Mouse (Mus musculus): ENCODE measurements around the gene Pcsk2. TPM values are rescaled to one million over a fixed set of nuclear protein-coding genes. Genes with fewer than 3 reads are reported as not detected.
A peak's percentile ranks its signal among the peaks of the same experiment; 100 is the strongest.

Gene Pcsk2
- polyA plus RNA-seq (2014; fragmentation: Nextera tagmentation; extraction: Ambion mirVana) = 4.5 and 5.3 TPM in 2 replicates

- Histone ChIP-seq H3K27me3 (ENCODE audit: control insufficient read depth, insufficient read depth, low read length) (peaks cover 20% of the 10 kb centered on the region), H3K9me3 (ENCODE audit: control insufficient read depth, low read length) (no peaks in the 10 kb centered on the region), H3K9ac (ENCODE audit: low read depth, low read length) (peak within 1 kb of the TSS; percentile 54), H3K36me3 (ENCODE audit: control insufficient read depth, insufficient read depth, low read length) (no peaks in the 10 kb centered on the region), H3K4me3 (ENCODE audit: low read depth, low read length) (peak within 1 kb of the TSS; percentile 50), H3K4me2 (replicated peaks; ENCODE audit: low read depth, low read length) (peak within 1 kb of the TSS; percentile 72), H3K27ac (ENCODE audit: low read depth, low read length) (peak within 1 kb of the TSS; percentile 76), H3K4me1 (replicated peaks; ENCODE audit: control insufficient read depth, insufficient read depth, low read length) (no peaks in the 10 kb centered on the region; the same call in 1 of the 2 replicates)
- peak; percentile 83 for DNase-seq (ENCODE audit: low spot score)
- ATAC-seq (ENCODE audit: low FRiP score) = peak; percentile 95
- under 1% methylated on average over 19 of the region's 51 CpGs for WGBS
Observed at GRCm38 (mm10) chr2:143545758-143546246, at the start of gene Pcsk2. Gene Pcsk2 (plus strand): TSS chr2:143546156.

- no peak for ATAC-seq (ENCODE audit: low FRiP score)
Observed at GRCm38 (mm10) chr2:143500845-143501244, 45.1 kb upstream of the Pcsk2 start.

GRCm38 (mm10) chr2:143501760-143502159 lies 44.2 kb upstream of the Pcsk2 start:
- ATAC-seq (ENCODE audit: low FRiP score) (no peak), DNase-seq (ENCODE audit: low spot score) (no peak)
- Histone ChIP-seq H3K27me3 (ENCODE audit: control insufficient read depth, insufficient read depth, low read length) (no peaks in the 10 kb centered on the region), H3K4me2 (replicated peaks; ENCODE audit: low read depth, low read length) (no peak overlapping the region), H3K27ac (ENCODE audit: low read depth, low read length) (no peak overlapping the region), H3K36me3 (ENCODE audit: control insufficient read depth, insufficient read depth, low read length) (no peaks in the 10 kb centered on the region), H3K4me3 (ENCODE audit: low read depth, low read length) (no peak overlapping the region), H3K4me1 (replicated peaks; ENCODE audit: control insufficient read depth, insufficient read depth, low read length) (no peaks in the 10 kb centered on the region), H3K9me3 (ENCODE audit: control insufficient read depth, low read length) (no peaks in the 10 kb centered on the region), H3K9ac (ENCODE audit: low read depth, low read length) (no peak overlapping the region)
- WGBS = 66% methylated on average over 5 of the region's 5 CpGs

More at GRCm38 (mm10) chr2:143500845-143501244, 45.1 kb upstream of the Pcsk2 start:
- Histone ChIP-seq H3K9ac (ENCODE audit: low read depth, low read length) (no peak overlapping the region), H3K36me3 (ENCODE audit: control insufficient read depth, insufficient read depth, low read length) (no peaks in the 10 kb centered on the region), H3K4me3 (ENCODE audit: low read depth, low read length) (no peak overlapping the region), H3K4me2 (replicated peaks; ENCODE audit: low read depth, low read length) (no peak overlapping the region), H3K4me1 (replicated peaks; ENCODE audit: control insufficient read depth, insufficient read depth, low read length) (no peaks in the 10 kb centered on the region), H3K27me3 (ENCODE audit: control insufficient read depth, insufficient read depth, low read length) (no peaks in the 10 kb centered on the region), H3K9me3 (ENCODE audit: control insufficient read depth, low read length) (no peaks in the 10 kb centered on the region), H3K27ac (ENCODE audit: low read depth, low read length) (no peak overlapping the region)
- WGBS = 93% methylated on average over 9 of the region's 9 CpGs
- no peak for DNase-seq (ENCODE audit: low spot score)

GRCm38 (mm10) chr2:143502203-143502602 lies 43.8 kb upstream of the Pcsk2 start:
- Histone ChIP-seq H3K4me3 (ENCODE audit: low read depth, low read length) (no peak overlapping the region), H3K27ac (ENCODE audit: low read depth, low read length) (no peak overlapping the region), H3K36me3 (ENCODE audit: control insufficient read depth, insufficient read depth, low read length) (no peaks in the 10 kb centered on the region), H3K4me2 (replicated peaks; ENCODE audit: low read depth, low read length) (no peak overlapping the region), H3K27me3 (ENCODE audit: control insufficient read depth, insufficient read depth, low read length) (no peaks in the 10 kb centered on the region), H3K9me3 (ENCODE audit: control insufficient read depth, low read length) (no peaks in the 10 kb centered on the region), H3K9ac (ENCODE audit: low read depth, low read length) (no peak overlapping the region), H3K4me1 (replicated peaks; ENCODE audit: control insufficient read depth, insufficient read depth, low read length) (no peaks in the 10 kb centered on the region)
- 82% methylated on average over 3 of the region's 3 CpGs for WGBS
- DNase-seq (ENCODE audit: low spot score) (no peak), ATAC-seq (ENCODE audit: low FRiP score) (no peak)

GRCm38 (mm10) chr2:143536485-143536884 lies 9.5 kb upstream of the Pcsk2 start:
- H3K4me3 ChIP-seq (ENCODE audit: low read depth, low read length) = no peak overlapping the region
- no peak overlapping the region for H3K27ac ChIP-seq (ENCODE audit: low read depth, low read length)
- no peak overlapping the region for H3K9ac ChIP-seq (ENCODE audit: low read depth, low read length)
- no peak overlapping the region for H3K4me2 ChIP-seq (replicated peaks; ENCODE audit: low read depth, low read length)
- ATAC-seq (ENCODE audit: low FRiP score) (no peak), DNase-seq (ENCODE audit: low spot score) (peak; percentile 54)
- H3K9me3 ChIP-seq (ENCODE audit: control insufficient read depth, low read length) = no peaks in the 10 kb centered on the region
- no peaks in the 10 kb centered on the region for H3K27me3 ChIP-seq (ENCODE audit: control insufficient read depth, insufficient read depth, low read length)
- 21% methylated on average over 3 of the region's 3 CpGs for WGBS
- no peaks in the 10 kb centered on the region for H3K36me3 ChIP-seq (ENCODE audit: control insufficient read depth, insufficient read depth, low read length)
- H3K4me1 ChIP-seq (replicated peaks; ENCODE audit: control insufficient read depth, insufficient read depth, low read length) = no peaks in the 10 kb centered on the region

- peak overlapping the region; percentile 54 for H3K9ac ChIP-seq (ENCODE audit: low read depth, low read length)
- no peaks in the 10 kb centered on the region for H3K9me3 ChIP-seq (ENCODE audit: control insufficient read depth, low read length)
- peak; percentile 55 for DNase-seq (ENCODE audit: low spot score)
- peak; percentile 59 for ATAC-seq (ENCODE audit: low FRiP score)
- H3K27me3 ChIP-seq (ENCODE audit: control insufficient read depth, insufficient read depth, low read length) = peaks cover 20% of the 10 kb centered on the region
- peak overlapping the region; percentile 76 for H3K27ac ChIP-seq (ENCODE audit: low read depth, low read length)
- H3K4me2 ChIP-seq (replicated peaks; ENCODE audit: low read depth, low read length) = peak overlapping the region; percentile 72
- under 1% methylated on average over 7 of the region's 7 CpGs for WGBS
- H3K36me3 ChIP-seq (ENCODE audit: control insufficient read depth, insufficient read depth, low read length) = no peaks in the 10 kb centered on the region
- H3K4me1 ChIP-seq (replicated peaks; ENCODE audit: control insufficient read depth, insufficient read depth, low read length) = no peaks in the 10 kb centered on the region; the same call in 1 of the 2 replicates
- H3K4me3 ChIP-seq (ENCODE audit: low read depth, low read length) = peak overlapping the region; percentile 50
Observed at GRCm38 (mm10) chr2:143545299-143545751, 631 bp upstream of the Pcsk2 start.

GRCm38 (mm10) chr2:143546412-143547211 lies 656 bp downstream of the Pcsk2 start:
- no peak overlapping the region; the same call in 1 of the 2 replicates for H3K9ac ChIP-seq (ENCODE audit: low read depth, low read length)
- H3K36me3 ChIP-seq (ENCODE audit: control insufficient read depth, insufficient read depth, low read length) = no peaks in the 10 kb centered on the region
- H3K4me2 ChIP-seq (replicated peaks; ENCODE audit: low read depth, low read length) = peak overlapping the region; percentile 72
- H3K27me3 ChIP-seq (ENCODE audit: control insufficient read depth, insufficient read depth, low read length) = peaks cover 20% of the 10 kb centered on the region
- H3K4me1 ChIP-seq (replicated peaks; ENCODE audit: control insufficient read depth, insufficient read depth, low read length) = no peaks in the 10 kb centered on the region; the same call in 1 of the 2 replicates
- DNase-seq (ENCODE audit: low spot score) (peak; percentile 64), ATAC-seq (ENCODE audit: low FRiP score) (no peak)
- under 1% methylated on average over 33 of the region's 33 CpGs for WGBS
- peak overlapping the region; percentile 50 for H3K4me3 ChIP-seq (ENCODE audit: low read depth, low read length)
- H3K9me3 ChIP-seq (ENCODE audit: control insufficient read depth, low read length) = no peaks in the 10 kb centered on the region
- no peak overlapping the region for H3K27ac ChIP-seq (ENCODE audit: low read depth, low read length)

- no peaks in the 10 kb centered on the region for H3K9me3 ChIP-seq (ENCODE audit: control insufficient read depth, low read length)
- peak overlapping the region; percentile 50 for H3K4me3 ChIP-seq (ENCODE audit: low read depth, low read length)
- peak overlapping the region; percentile 72 for H3K4me2 ChIP-seq (replicated peaks; ENCODE audit: low read depth, low read length)
- no peak overlapping the region for H3K27ac ChIP-seq (ENCODE audit: low read depth, low read length)
- ATAC-seq (ENCODE audit: low FRiP score) (no peak), DNase-seq (ENCODE audit: low spot score) (peak; percentile 39)
- no peaks in the 10 kb centered on the region; the same call in 1 of the 2 replicates for H3K4me1 ChIP-seq (replicated peaks; ENCODE audit: control insufficient read depth, insufficient read depth, low read length)
- H3K27me3 ChIP-seq (ENCODE audit: control insufficient read depth, insufficient read depth, low read length) = peaks cover 20% of the 10 kb centered on the region
- under 1% methylated on average over 31 of the region's 32 CpGs for WGBS
- no peaks in the 10 kb centered on the region for H3K36me3 ChIP-seq (ENCODE audit: control insufficient read depth, insufficient read depth, low read length)
- no peak overlapping the region for H3K9ac ChIP-seq (ENCODE audit: low read depth, low read length)
Observed at GRCm38 (mm10) chr2:143547251-143548090, 1.5 kb downstream of the Pcsk2 start.
